Mouse (Mus musculus) ovary, postnatal 10 days (tissue): ENCODE data around the gene Tecpr2.

Experiments used
- DNase-seq: peaks from one replicate; pipeline ENCODE4 v3.0.0; 2022; ENCODE audit warnings: low spot score

The Tecpr2 gene

GRCm38 (mm10) chr12:110864008-110864407 is 25.1 kb upstream of the Tecpr2 start:
- DNase-seq = no peak

DNA sequence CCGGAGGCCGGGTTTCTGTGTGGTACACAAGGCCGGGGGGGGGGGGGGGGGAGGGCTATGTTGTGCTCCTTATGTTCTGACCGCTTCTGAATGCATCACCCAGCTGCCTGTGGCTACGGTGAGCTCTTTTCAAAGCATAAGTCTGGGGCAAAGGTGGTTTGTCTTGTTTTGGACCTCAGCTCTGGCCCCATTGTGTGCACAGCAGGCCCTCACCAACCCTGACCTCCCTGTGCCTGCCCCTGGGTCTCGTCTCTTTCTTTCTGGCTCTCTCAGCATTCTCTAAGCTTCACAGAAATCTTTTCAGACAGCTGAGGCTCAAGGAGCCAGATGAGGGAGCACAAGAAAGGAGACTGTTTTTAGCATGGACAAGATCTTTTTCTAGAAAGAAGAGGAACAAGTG is 23.5 kb upstream of the Tecpr2 start:
- DNase-seq = no peak

DNA sequence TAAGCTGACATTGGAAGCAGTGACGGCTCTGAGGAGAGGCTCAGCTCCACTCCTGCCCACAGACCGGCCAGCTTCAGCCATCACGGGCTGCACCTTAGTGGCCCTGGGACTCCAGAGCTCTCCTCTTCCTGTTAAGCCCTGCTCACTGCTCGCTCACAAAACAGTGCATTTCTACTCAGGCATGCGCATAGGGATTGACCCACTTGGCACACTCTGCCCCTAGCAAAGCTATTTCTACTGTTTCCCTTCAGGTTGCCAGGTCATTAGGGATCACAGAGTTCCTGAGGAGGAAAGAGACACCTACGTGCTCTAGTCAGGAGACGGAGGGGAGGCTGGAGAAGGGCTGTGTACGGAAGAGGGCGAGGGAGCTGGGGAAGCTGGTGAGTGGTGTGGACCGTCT is 23.1 kb upstream of the Tecpr2 start:
- no peak for DNase-seq

DNA sequence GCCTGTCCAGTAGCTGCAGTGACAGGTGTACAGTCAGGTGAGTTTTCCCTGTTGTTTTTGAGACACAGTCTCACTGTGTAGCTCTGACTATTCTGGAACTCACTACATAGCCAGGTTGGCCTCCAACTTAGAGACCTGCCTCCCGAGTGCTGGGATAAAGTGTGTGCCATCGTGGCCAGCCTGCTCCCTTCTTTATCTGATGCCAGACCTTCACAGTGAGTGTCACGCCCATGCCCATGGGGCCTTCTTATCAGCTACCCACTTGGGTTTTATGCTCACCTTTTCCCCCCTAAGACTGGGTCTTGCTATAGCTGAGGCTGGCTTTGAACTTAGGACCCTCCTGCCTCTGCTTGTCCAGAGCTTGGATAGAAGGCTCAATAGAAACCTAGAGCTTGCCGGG is 19.0 kb upstream of the Tecpr2 start:
- no peak for DNase-seq

DNA sequence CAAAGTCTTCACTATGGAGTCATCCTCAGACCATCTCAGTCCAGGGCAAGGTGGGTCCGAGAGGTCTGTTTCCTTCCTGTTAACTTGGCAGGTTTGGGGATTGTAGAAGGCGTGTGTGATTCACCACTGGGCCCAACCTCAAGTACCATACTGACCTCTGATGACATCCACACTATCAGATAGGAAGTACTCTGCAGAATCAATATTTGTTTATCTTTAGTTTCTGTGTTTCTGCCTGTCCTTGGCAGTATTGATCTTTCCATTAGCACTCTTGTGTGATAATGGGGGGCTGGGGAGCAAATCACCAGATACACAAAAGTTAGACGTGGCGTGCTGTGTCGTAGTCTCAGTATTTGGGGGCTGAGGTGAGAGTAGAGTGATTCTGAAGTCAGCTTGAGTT is 17.8 kb upstream of the Tecpr2 start:
- no peak for DNase-seq

- DNase-seq = no peak
These were observed 13.7 kb upstream of the Tecpr2 start for GRCm38 (mm10) chr12:110875351-110875750.

DNA sequence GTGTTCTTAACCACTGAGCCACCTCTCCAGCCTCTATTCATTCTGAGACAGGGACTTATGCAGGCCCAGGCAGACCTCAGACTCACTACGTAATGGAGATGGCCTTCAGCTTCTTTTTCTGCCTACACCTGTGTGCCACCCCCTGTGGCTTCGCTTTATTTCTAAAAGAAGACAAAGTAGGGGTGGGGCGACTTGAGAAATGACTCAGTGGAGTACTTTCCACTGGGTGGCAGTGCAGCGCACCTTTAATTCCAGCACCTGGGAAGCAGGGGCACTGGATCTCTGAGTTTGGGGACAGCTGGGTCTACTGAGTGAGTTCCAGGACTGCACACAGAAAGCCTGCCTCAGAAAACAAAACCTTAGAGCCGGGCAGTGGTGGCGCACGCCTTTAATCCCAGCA is 6.8 kb upstream of the Tecpr2 start:
- no peak for DNase-seq

DNA sequence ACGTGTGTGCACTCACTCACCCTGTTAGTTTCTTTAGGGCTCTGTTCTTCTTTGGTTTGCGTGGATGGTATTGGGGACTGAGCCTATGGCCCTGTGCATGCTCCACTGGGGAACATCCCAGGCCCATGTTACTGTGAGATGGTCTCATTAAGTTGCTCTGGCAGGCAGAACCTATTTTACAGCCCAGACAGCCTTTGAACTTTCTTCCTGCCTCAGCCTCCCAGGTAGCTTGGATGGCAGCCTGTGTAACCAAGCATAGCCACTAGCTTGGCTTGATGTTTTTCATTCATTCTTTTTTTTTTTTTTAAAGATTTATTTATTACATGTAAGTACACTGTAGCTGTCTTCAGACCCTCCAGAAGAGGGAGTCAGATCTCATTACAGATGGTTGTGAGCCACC is 3.8 kb upstream of the Tecpr2 start:
- DNase-seq = no peak

GRCm38 (mm10) chr12:110888106-110888505 is 958 bp upstream of the Tecpr2 start:
- no peak for DNase-seq

GRCm38 (mm10) chr12:110888606-110889005 is 458 bp upstream of the Tecpr2 start:
- DNase-seq = no peak

GRCm38 (mm10) chr12:110891887-110892286 is 2.8 kb downstream of the Tecpr2 start:
- DNase-seq = no peak

GRCm38 (mm10) chr12:110902106-110902505 is 13.0 kb downstream of the Tecpr2 start:
- no peak for DNase-seq

DNA sequence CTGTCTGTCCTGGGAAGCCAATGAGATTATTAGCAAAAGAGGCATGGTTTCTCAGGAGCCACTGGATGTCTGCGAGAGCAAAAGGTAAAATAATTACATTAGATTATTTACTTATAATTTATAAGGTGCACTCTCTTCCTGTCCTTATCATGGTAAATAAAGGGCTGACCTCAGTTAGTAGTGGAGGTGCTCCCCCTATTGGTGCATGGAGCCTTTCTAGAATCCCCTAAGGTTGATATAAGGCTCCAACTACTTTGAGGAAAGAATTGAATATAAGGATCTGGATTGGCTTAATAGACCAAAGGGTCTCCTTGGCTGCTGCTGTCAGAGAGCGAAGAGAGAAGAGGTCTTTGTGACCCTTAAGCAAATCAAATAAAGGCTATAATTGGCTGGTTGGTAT is 14.5 kb downstream of the Tecpr2 start:
- DNase-seq = no peak

DNA sequence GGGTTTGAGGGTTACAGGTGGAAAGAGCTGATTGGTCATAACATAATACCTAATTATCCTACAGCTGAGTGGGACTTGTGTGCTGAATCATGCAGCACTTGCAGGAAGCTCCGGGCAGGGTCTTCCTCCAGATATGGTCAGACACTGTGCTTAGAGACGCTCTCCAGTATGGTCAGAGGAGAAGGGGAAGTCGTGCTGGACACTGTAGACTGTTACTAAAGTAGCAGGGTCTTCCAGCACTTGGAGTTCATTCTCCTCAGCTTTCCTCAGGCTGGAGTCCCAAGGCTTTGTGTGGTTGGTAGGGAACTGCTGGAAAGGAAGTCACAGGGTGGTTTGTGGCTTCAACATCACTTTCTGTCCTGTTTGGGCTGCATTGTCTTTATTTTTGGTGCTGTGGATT is 18.8 kb downstream of the Tecpr2 start:
- no peak for DNase-seq

DNA sequence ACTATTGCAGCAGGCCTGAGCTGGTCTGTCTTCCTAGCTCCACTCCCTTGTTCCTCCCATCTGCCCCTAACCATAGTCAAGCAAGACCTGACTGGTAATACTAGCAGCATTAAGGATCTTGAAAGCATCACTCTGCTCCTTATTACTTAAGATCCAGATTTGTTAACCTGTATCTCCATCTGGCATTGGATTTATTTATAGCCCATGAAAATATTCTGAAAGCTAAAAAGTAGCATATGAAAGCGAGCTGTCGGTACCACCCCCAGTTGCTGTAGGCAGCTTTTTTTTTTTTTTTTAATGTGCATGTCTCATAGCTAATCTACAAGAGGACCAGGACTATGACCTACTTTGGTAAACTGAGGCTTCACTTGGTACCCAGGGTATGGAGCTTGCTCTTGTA is 20.9 kb downstream of the Tecpr2 start:
- DNase-seq = no peak

DNA sequence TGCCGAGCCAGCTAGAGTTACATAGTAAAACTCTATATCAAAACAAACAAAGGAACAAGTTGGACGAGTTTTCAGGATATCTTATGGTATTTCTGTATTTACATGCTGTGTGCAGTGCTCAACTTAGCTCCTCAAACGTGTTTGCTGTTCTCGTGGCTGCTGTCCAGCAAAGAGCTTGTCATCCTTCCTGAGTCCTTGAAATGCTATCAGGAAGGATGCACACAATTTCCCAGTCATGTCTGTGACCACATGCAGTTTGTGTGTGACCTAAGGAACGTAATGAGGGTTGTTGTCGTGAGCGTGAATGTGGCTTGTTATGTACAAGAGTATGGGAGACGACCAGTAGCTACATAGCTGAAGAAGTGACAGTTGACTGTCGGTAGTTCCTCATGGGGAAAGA is 26.7 kb downstream of the Tecpr2 start:
- DNase-seq = no peak

GRCm38 (mm10) chr12:110920254-110920653 is 31.2 kb downstream of the Tecpr2 start:
- no peak for DNase-seq

DNA sequence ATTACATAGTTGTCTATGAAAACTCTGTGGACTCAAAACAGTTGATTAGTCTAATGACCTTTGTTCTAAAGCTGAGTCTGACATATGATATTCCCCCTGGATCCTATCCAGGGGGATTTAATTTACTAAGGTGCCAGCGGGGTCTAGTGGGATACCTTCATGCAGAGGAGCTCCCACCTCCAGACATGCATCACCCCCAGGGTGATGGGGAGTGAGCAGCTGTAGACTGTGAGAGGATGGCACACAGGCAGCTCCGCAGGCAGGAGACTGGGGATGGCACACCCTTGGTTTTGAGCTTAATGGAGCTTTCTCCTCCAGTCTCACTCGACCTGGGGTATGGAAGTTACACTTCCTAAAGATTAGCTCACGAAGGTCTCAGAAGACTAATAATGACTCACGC is 32.5 kb downstream of the Tecpr2 start:
- no peak for DNase-seq

DNA sequence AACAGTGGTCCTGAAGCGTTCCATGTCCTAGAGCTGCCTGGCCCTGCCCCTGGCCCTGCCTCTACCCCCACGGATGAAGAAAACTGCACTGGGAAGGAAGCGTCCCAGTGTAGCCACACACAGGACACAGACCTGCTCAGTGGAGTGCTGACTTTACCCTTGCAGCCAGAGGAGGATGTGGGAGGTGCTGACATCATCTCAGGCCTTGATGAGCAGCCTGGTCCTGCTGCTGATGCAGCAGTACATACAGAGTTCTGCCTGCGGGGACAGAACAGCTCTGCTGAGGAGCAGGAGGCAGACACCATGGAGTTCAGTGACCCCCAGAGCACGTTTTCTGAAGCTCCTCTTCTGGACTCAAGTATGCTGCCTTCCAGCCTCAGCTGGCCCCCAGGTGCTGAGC is 43.8 kb downstream of the Tecpr2 start:
- DNase-seq = no peak

- peak; percentile 48 for DNase-seq
These were observed 47.0 kb downstream of the Tecpr2 start for GRCm38 (mm10) chr12:110935983-110936620.

GRCm38 (mm10) chr12:110937496-110937895 is 48.4 kb downstream of the Tecpr2 start:
- DNase-seq = no peak

DNA sequence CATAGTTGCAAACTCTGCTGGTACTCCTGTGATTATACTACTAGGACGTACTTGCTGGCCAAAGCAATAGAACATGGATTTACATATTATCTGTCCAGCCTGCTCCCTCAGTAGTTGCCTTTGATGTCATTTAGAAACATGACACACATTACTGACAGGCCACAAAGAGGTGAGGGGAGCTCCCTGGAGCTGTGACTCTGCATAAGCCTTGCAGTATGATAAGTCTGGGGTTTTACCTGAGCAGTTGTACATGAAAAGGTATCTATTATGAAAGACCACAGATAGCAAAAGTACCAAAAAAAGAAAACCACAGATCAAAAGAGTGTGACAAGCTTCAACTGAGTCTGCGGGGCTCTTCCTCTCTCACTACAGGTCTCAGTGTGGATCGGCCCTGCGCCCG is 50.3 kb downstream of the Tecpr2 start:
- DNase-seq = no peak

DNA sequence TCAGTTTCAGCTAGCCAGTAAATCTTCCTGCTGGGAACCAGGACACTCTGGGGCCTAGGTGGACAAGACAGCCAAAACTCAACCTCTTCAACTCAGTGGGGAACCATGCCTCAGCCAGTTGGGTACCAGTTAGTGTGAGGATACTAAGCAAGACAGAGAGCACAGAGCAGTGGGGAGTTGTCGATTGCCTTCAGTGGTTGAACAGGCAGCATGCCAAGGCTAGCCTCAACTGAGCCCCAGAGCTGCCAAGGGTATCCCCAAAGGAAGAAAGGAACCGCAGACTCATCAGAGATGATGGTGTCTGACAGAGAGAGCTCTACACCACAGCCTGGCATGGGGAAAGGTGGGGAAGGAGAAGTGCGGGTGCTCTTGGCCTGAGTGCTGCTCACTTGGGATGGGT is 51.8 kb downstream of the Tecpr2 start:
- DNase-seq = no peak

GRCm38 (mm10) chr12:110946216-110946615 is 57.2 kb downstream of the Tecpr2 start:
- no peak for DNase-seq
